Mouse (Mus musculus): ENCODE results near the gene Midn.

Midn gene

GRCm38 (mm10) chr10:80193976-80194375 is 45.9 kb downstream of the Midn start:
- WGBS: 95% methylated on average over 6 of the region's 6 CpGs

- 67% methylated on average over 8 of the region's 8 CpGs for WGBS
Observed at GRCm38 (mm10) chr10:80194441-80194840, 46.4 kb downstream of the Midn start.

DNA sequence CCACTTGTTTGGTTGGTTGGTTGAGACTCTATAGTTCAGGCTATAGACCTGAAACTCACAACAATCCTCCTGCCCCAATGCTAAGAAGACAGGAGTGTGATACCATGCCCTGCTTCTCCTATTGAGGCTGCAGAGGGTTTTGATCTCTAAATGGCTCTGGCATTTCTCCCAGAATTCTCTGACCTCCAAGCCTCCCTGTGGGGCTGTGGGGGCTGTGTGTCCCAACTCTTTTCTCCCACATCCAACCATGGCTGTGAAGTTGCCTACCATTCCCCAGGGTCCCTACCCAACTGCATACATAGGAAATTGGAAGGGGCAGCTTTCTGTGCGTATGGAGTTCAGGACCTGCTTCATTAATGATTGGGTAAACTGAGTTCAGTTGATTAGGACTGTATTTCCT is 48.1 kb downstream of the Midn start:
- 94% methylated on average over 1 of the region's 1 CpGs for WGBS

DNA sequence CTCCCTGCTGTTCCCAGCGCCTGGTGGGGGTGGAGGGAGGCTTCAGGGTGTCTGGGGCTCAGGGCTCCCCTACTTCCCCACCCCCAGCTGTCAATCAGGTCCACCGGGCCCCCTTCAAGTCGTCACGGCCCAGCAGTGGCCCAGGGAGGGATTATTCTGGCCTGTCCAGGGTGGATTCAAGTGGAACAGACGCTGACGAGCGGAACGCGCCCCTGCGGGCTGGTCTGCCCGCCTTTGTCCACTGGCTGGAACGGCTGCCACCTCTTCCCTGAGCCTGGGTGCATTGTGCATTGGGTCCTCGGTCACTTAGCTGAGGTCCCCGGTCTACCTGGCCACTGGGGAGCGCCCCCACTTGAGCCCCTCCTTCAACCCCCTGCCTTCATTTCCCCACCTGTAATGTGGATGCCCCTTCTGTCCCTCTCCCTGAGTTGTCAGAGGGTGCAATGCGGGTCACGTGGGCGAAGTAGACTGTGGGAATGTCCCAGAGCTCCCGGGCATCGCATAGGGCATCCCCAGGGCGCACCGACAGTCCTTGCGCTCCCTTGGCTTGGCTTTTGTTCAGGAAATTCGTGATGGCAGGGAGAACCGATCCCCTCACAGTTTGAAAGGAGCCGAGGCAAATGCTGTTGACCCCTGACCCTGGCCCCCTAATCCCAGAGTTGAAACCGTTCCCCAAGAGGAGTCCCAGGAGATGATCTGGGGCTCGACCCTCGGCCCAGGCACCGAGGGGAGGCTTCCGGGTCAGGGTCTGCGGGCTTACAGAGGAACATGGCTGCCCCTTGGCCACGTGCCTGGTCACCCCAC is 48.9 kb downstream of the Midn start:
- WGBS: 67% methylated on average over 33 of the region's 33 CpGs

DNA sequence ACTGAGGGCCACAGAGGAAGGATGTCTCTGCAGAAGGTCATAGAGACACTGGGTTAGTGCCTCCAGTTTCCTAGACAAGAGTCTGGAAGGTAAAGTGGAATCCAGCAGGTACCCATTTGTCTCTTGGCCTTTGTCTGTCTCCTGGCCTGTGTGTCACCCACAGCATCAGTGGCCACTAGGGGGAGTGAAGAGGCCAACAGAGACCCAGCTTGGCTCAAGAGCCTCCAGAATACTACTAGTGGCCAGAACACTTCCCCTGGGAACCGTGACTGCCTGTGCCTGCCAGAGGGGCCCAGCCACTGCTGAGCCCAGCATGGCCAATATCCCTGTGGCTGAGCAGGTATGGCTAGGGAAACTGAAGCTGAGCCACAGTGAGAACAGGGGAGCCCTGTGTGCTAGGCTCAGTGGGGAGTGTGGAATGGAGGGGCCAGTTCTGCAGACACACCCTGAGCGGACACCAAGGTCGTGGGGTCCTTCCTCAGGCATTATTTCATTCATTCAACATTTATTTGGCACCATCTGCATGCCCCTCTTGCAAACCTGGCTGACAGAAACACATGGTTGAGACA is 51.5 kb downstream of the Midn start:
- 53% methylated on average over 3 of the region's 3 CpGs for WGBS

GRCm38 (mm10) chr10:80200485-80200884 is 52.4 kb downstream of the Midn start:
- 92% methylated on average over 6 of the region's 6 CpGs for WGBS

DNA sequence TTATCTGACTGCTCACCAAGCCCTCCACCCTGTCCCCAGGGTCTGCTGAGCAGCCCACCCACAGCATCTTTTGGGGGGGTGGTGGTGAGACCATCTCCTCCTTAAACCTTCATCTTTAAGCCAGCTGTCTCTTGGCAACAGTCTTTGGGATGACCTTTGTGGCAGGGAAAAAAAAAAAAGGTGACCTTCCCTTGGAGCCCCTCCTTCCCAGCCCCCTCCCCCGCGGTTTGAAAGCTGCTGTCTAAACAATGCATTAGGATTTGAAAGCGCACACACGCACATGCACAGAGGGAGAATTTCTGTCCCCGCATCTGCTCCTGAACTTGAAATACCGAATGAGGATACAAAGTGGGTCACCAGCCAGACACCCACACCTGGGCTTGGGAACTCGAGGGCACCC is 56.0 kb downstream of the Midn start:
- 30% methylated on average over 7 of the region's 7 CpGs for WGBS

- 90% methylated on average over 1 of the region's 1 CpGs for WGBS
Observed at GRCm38 (mm10) chr10:80207201-80207600, 59.1 kb downstream of the Midn start.

GRCm38 (mm10) chr10:80207676-80208075 is 59.6 kb downstream of the Midn start:
- WGBS: 81% methylated on average over 10 of the region's 10 CpGs
